Comparison of ENCODE assay signal across 8 mouse cellular contexts in genomic region chr4:120951428-120951973, GRCm38 (mm10). TPM values are rescaled to one million over a fixed set of nuclear protein-coding genes. Genes with fewer than 3 reads are reported as not detected.
DNase-seq lines count a peak whose midpoint lies in the region; ATAC-seq lines count a peak whose summit lies in the region.

TSS of gene Zfp69 (minus strand) at chr4:120951699.

- H3K4me3 ChIP-seq in intestine, embryonic 15.5 days (replicated peaks), result peak within 1 kb of the TSS; percentile 89
- peak within 1 kb of the TSS; percentile 84 for H3K4me3 ChIP-seq in midbrain, embryonic 11.5 days (ENCODE audit: low read depth, low read length)

- H3K4me1 ChIP-seq in intestine, embryonic 15.5 days (replicated peaks), result no peaks in the 10 kb centered on the region; the same call in 1 of the 2 replicates
- H3K4me1 ChIP-seq in midbrain, embryonic 11.5 days (ENCODE audit: control insufficient read depth, insufficient read depth, low read length), result peaks cover 5% of the 10 kb centered on the region; the same call in 1 of the 2 replicates

- ATAC-seq in intestine, embryonic 15.5 days, result peak; percentile 98
- peak; percentile 99 for ATAC-seq in midbrain, embryonic 11.5 days (ENCODE audit: low FRiP score)

- intact Hi-C loops in left cerebral cortex, postnatal 4 days (cut with DNase I), result no loop called here

- 0 out of 2 replicates have a peak, but pooled peaks cover 6% of the 10 kb centered on the region for H3K36me3 ChIP-seq in intestine, embryonic 15.5 days
- H3K36me3 ChIP-seq in midbrain, embryonic 11.5 days (ENCODE audit: control insufficient read depth, insufficient read depth, low read length), result peaks cover 2% of the 10 kb centered on the region; the same call in 1 of the 2 replicates

- no peaks in the 10 kb centered on the region for H3K27me3 ChIP-seq in intestine, embryonic 15.5 days (replicated peaks)
- H3K27me3 ChIP-seq in midbrain, embryonic 11.5 days (ENCODE audit: control insufficient read depth, insufficient read depth, low read length), result no peaks in the 10 kb centered on the region

- peak; percentile 84 for DNase-seq in adrenal gland, adult 8-10 months
- peak; percentile 95 for DNase-seq in embryo, embryonic 11 days
- DNase-seq in gastrocnemius, postnatal 25 days, result peak; percentile 94
- DNase-seq in left cerebral cortex, postnatal 4 days, result peak; percentile 94
- DNase-seq in midbrain, embryonic 11.5 days (ENCODE audit: low spot score, missing footprints), result peak; percentile 98
- peak; percentile 88 for DNase-seq in right cerebral cortex, postnatal 4 days
- DNase-seq in yolk sac, embryonic 10.5 days (ENCODE audit: low spot score), result peak; percentile 93

- peak within 1 kb of the TSS; percentile 81 for H3K4me2 ChIP-seq in intestine, embryonic 15.5 days (replicated peaks)
- peak within 1 kb of the TSS; percentile 79 for H3K4me2 ChIP-seq in midbrain, embryonic 11.5 days

- peak within 1 kb of the TSS; percentile 83 for H3K27ac ChIP-seq in intestine, embryonic 15.5 days
- H3K27ac ChIP-seq in midbrain, embryonic 11.5 days (ENCODE audit: low read depth, low read length), result peak within 1 kb of the TSS; percentile 59

- H3K9me3 ChIP-seq in intestine, embryonic 15.5 days, result no peaks in the 10 kb centered on the region
- H3K9me3 ChIP-seq in midbrain, embryonic 11.5 days (ENCODE audit: control insufficient read depth, low read length), result no peaks in the 10 kb centered on the region

- WGBS in intestine, embryonic 15.5 days, result 1% methylated on average over 59 of the region's 60 CpGs
- 0% methylated on average over 59 of the region's 60 CpGs for WGBS in midbrain, embryonic 11.5 days

- H3K9ac ChIP-seq in intestine, embryonic 15.5 days, result peak within 1 kb of the TSS; percentile 78
- peak within 1 kb of the TSS; percentile 82 for H3K9ac ChIP-seq in midbrain, embryonic 11.5 days (ENCODE audit: low read length)

RNA-seq across cellular contexts. Expression of gene Zfp69, which starts in this region (rescaled TPM):
- total RNA-seq in adrenal gland, adult 8-10 months (2022), result 1 to 10 TPM; 1.5 to 3.4 (median 2.9) TPM
- under 1 TPM; 0.38 to 0.48 TPM for total RNA-seq in gastrocnemius, postnatal 25 days (2021)
- polyA plus RNA-seq in intestine, embryonic 15.5 days (2015; fragmentation: Nextera tagmentation; extraction: Ambion mirVana), result 6.0 and 6.3 TPM in 2 replicates
- total RNA-seq in left cerebral cortex, postnatal 4 days (2021), result 1 to 10 TPM; 4.0 to 4.1 TPM
- polyA plus RNA-seq in midbrain, embryonic 11.5 days (2014; fragmentation: Nextera tagmentation; extraction: Ambion mirVana), result 9.0 and 9.6 TPM in 2 replicates

Comparison
In these comparisons a context has a peak if more than half of its experiments do, and no peak if none do; other contexts are left out.
1. Peak in every context shown above with its lines: DNase-seq, ATAC-seq, H3K4me3 ChIP-seq and H3K27ac ChIP-seq.
2. Peak in DNase-seq in gastrocnemius, postnatal 25 days; RNA of the gene not detected or under 1 TPM.